Mouse (Mus musculus) brain, embryonic 14.5 days (tissue): ENCODE measurements around the gene Gm5136. TPM values are rescaled to one million over a fixed set of nuclear protein-coding genes. Genes with fewer than 3 reads are reported as not detected.

ENCODE experiments used
- DNase-seq: peaks from one replicate; pipeline ENCODE4 v3.0.0-alpha.2; 2011; ENCODE audit warnings: low read depth
- CTCF ChIP-seq: fragments of 200-500 bp; IDR thresholded peaks from 2 replicates; pipeline ENCODE4 v1.5.1; 2012; ENCODE audit warnings: inconsistent platforms, mild to moderate bottlenecking, moderate library complexity, borderline replicate concordance; ENCODE audit not compliant: insufficient read depth, insufficient read length; ENCODE audit errors: extremely low read depth
- POLR2A ChIP-seq: fragments of 200-500 bp; IDR thresholded peaks from 2 replicates; pipeline ENCODE4 v1.6.1; 2012; ENCODE audit warnings: mild to moderate bottlenecking, inconsistent platforms, borderline replicate concordance; ENCODE audit not compliant: poor library complexity, insufficient read depth, insufficient read length, severe bottlenecking; ENCODE audit errors: extremely low read depth
- polyA plus RNA-seq: library from polyadenylated mRNA; depleted of rRNA; stranded (reverse); fragments of >200 nt; gene quantifications from 2 replicates; pipeline ENCODE4 v1.2.3, GENCODE M21; 2012

Gm5136 gene
- polyA plus RNA-seq, 1 experiment: 0.55 TPM

DNA sequence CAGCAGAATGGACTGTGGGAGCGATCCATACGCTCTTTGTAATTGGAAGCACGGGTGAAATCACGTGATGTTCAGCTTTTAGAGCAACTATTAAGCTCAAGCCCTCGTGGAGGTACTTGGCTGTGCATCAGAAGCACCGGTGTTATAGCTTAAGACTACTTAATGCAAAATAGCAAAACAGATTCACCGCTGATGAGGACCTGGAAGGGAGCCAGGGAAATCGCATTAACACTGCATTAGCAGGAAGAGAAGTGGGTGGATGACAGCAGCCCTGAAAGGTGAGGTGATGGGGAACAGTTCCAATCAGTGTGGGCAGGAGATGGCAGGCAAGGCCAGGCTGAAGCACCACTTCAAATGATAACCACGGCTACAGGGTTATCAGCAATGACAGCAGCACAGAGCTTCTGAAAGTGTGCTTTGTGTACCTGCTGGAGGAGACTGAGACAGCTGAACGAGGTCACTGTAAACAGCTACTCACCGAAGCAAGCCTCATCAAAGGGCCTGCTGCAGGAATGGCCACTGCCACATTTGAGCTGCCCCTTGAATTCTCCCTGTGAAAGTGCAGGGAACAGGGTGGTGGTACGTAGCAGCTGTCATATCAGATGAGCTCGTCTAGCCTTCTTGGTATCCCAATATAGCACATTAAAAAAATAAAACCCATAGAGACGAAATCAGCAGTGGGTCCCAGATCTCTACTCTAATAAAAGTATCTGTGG, 20.1 kb downstream of the Gm5136 start:
- TF ChIP-seq CTCF (no peak), POLR2A (no peak)
- DNase-seq: peak; percentile 91

DNA sequence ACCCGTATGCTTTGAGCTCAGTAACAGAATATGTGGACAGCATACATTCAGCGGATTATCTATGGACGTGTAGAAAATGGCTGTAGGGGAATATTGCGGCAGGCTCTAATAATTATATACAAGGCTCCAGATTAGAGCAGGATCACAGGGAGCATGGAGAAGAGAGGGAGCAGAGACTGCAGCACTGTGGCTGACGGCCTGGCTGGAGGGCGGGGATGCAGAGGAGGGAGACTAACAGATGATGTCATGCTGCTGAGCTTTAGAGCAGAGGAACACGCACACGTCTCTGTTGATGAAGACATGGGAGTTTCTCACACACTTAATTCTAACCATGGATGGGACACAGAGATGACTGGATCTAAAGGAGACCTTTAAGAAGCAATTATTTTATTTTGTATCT, 22.9 kb downstream of the Gm5136 start:
- no peak for DNase-seq
- no peak for TF ChIP-seq POLR2A

DNA sequence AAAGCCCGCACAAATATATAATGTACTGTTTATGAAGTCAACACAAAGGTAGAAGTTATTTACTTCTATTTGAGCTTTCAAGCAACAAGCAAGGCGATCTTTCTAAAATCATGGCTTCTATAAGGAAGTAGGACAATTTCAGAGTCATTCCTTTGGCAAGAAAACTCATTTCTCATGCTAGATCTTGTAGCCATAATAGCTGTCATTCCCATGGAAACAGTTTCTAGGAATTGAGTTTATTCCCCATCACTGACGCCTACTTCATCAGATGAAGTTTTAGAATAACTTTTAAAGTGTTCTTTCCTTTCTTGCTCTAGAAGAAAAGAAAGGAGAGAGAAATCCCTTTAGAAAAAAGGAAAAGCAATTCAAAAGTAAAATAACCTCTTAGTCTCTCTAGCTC, 31.0 kb downstream of the Gm5136 start:
- TF ChIP-seq CTCF (no peak), POLR2A (no peak)
- no peak for DNase-seq

DNA sequence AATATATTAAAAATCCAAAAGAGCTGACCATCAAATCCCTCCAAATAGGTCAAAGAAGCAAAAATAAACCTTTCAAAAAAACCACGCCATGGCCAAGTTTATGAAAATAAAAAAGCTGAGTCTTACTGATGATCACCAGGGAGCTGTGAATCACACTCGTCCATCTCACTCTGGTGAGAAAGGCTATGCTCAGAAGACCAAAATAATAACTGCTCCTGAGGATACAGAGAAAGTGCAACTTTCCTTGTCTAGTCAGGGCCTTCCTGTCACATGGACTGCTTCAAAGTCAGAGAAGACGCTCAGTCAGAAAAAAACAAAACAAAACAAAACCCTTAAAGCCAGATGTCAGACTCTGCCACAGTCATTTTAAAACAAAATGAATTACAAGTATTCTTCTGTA, 39.7 kb downstream of the Gm5136 start:
- no peak for TF ChIP-seq POLR2A
- no peak for TF ChIP-seq CTCF
- no peak for DNase-seq

DNA sequence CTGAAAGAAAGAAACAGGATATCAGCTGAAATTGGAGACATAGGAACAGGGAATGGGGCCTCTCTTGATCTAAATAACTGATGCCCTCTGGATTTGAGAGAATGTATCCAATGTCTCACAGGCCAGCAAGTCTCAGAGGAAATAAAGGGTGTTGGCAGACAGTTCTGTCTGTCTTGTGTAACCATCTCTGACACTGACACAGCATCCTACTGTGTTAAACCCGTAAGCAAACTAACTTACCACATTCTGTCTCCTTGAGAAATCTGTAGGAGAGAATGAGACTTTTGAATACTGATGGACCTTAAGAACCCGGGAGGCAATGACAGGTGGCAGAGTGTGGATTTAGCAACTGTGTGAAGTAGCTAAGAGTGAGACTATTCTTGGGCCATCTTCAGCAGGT, 41.7 kb downstream of the Gm5136 start:
- TF ChIP-seq CTCF (no peak), POLR2A (no peak)
- DNase-seq: no peak

DNA sequence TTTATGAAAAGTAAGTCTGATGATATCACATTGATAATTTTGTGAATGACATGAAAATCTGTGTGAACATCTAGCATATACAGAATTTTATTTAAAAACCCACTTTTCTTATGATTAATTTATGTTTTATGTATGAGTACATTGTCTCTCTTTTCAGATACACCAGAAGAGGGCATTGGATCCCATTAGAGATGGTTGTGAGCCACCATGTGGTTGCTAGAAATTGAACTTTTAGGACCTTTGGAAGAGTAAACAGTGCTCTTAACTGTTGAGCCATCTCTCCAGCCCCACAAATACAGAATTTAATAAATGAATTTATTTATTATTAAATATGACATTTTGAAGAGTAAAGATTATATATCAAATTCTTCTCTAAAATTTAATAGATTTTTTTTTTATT, 42.3 kb downstream of the Gm5136 start:
- no peak for TF ChIP-seq CTCF
- no peak for TF ChIP-seq POLR2A
- no peak for DNase-seq

DNA sequence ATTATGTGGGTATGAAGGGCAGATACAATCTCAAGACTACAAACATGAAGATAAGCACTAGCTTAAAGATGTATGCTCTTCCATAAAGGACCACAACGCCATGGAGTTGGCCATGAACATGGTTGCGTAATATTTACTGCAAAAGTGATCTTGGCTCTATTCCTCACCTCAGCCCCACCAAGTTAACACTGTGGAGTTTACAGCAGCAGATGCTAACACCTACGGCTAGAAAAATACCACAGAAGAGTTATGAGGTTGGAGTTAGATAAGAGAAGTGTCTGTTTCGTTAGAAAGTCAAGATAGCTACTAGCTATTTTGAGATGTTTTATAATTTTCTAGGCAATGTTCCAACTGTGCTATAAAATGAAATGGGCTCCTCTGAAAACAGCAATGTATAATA, 43.1 kb downstream of the Gm5136 start:
- no peak for DNase-seq
- TF ChIP-seq POLR2A: no peak
- no peak for TF ChIP-seq CTCF

DNA sequence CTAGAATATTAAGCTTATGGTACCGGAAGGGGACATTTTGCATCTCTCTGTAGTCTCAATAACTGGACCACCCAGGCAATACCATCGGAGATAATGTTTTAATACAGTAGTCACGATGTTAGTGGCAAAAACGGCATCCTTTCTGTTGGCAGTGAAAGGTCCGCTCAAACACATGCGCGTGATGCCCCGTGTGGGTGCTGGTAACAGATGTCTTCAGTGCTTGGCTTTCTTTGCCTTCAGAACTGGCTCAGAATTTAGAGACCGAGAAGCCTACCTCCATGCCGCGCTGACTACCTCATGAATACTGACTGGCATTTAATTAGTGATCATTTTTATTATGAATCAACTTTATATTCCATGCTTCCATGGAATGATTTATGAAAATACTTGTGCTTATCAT, 44.9 kb downstream of the Gm5136 start:
- TF ChIP-seq POLR2A: no peak
- TF ChIP-seq CTCF: no peak
- no peak for DNase-seq

DNA sequence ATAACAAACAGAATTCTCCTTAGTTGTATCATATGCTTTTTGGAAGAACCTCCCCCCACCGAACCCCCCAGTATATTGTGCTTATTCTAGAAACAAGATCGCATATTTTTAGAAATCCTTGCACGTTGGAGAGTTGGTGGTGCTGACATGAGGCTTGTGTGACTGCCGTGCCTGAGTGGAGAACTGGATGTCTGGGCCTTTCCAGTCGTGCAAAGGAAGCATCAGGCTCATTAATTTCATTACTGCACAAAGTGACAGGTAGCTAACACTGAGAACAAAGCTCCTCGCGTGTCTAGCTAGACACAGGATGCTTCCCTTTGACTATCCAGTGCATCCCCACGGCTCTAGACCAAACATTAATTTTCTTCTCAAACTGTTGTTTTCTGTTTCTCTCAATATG, 47.1 kb downstream of the Gm5136 start:
- DNase-seq: no peak

DNA sequence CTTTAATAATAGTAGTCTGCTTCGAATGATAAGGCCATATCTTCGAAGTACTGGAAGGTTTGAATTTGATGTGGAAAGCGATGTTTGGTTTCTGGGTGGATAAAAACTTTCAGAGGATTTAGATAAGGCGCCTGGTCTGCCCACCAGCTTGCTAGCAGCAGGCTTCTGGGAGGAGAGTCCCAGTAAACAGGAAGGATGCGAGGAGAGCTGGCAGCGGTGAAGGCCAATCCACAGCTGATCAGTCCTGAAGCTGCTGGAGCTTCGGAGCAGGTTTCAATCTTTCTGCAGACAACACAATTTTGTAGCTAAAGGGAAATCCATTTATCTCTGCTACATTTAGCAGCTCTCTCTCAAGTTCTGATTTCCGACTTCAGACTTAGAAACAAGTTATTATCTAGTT, 47.9 kb downstream of the Gm5136 start:
- no peak for TF ChIP-seq CTCF
- no peak for DNase-seq

More for the DNA sequence above, 47.1 kb downstream of the Gm5136 start:
- no peak for TF ChIP-seq POLR2A
- no peak for TF ChIP-seq CTCF

DNA sequence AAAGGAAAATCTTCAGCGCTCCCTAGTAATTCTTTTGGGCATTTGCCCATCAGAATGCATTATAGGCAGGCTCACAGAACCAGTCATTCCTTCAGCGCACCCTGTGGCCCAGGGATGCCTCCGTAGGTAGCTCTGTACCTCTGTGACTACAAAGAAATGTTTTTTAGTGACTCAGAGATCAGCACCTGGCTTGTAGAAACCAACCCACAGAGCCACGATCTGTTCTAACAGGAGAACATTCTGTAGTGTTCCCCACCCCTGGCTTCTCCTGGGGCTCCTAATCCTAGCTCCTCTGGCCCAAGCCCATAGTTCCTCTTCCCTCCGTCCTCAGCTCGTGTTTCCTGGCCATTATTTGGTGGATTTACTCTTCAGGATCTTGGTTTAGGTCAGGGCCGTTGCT, 50.8 kb downstream of the Gm5136 start:
- no peak for DNase-seq
- TF ChIP-seq POLR2A: no peak
- TF ChIP-seq CTCF: no peak
